Mouse (Mus musculus) CH12.LX (cell line): ENCODE measurements around the gene Slc12a5. TPM values are rescaled to one million over a fixed set of nuclear protein-coding genes. Genes with fewer than 3 reads are reported as not detected.

Experiments used
- DNase-seq: peaks from one replicate; pipeline ENCODE4 v3.0.0-alpha.2; 2013; ENCODE audit errors: extremely low read depth
- H3K27ac ChIP-seq: 2 replicates; pipeline ENCODE4 v1.5.1; 2012; ENCODE audit warnings: low read depth, mild to moderate bottlenecking, control low read depth, moderate library complexity; ENCODE audit not compliant: insufficient read depth
- H3K27me3 ChIP-seq: replicated peaks from 2 replicates; pipeline ENCODE3; 2012; ENCODE audit warnings: inconsistent platforms
- H3K36me3 ChIP-seq, 2 experiments: replicated peaks in 1 of 2; 2 replicates each; pipeline versions ENCODE3 to v1.6.1; 2012; ENCODE audit warnings: inconsistent platforms in 1 of 2, low read length in 1 of 2, mild to moderate bottlenecking in 1 of 2, mixed read lengths in 1 of 2, moderate library complexity in 1 of 2; ENCODE audit not compliant: control insufficient read depth in 1 of 2, insufficient read depth in 1 of 2
- H3K4me1 ChIP-seq, 2 experiments: 2 replicates each; pipeline ENCODE4 v1.6.1; 2012; ENCODE audit warnings: inconsistent platforms in 1 of 2, moderate library complexity in 1 of 2; ENCODE audit not compliant: insufficient read depth in 2 of 2, control insufficient read depth in 1 of 2
- H3K4me2 ChIP-seq: 2 replicates; pipeline ENCODE4 v1.6.1; 2012; ENCODE audit warnings: low read depth, mild to moderate bottlenecking, control low read depth; ENCODE audit not compliant: poor library complexity, insufficient read depth, severe bottlenecking
- H3K4me3 ChIP-seq, 3 experiments: fragments of 150-350 bp in 1 of 3; sonication (generic) in 1 of 3; replicated peaks in 1 of 3; 2 replicates each; pipeline versions ENCODE3 to v1.5.1; 2011 to 2012; ENCODE audit warnings: low read depth in 2 of 3, low read length in 2 of 3, mild to moderate bottlenecking in 2 of 3, moderate library complexity in 2 of 3, control low read depth in 1 of 3, improper control_type of control experiment in 1 of 3, inconsistent platforms in 1 of 3, mixed read lengths in 1 of 3; ENCODE audit not compliant: poor library complexity in 1 of 3
- H3K79me2 ChIP-seq: replicated peaks from 2 replicates; pipeline ENCODE4 v1.6.1; 2012; ENCODE audit warnings: mild to moderate bottlenecking, moderate library complexity; ENCODE audit not compliant: control insufficient read depth, poor library complexity, insufficient read depth, severe bottlenecking; ENCODE audit errors: extremely low read depth
- H3K9ac ChIP-seq: 2 replicates; pipeline ENCODE4 v1.6.1; 2012; ENCODE audit warnings: low read depth, mild to moderate bottlenecking, control low read depth, moderate library complexity; ENCODE audit not compliant: insufficient read depth
- H3K9me3 ChIP-seq: replicated peaks from 2 replicates; pipeline ENCODE3; 2012; ENCODE audit warnings: low read length, inconsistent platforms, mixed read lengths
- CHD1 ChIP-seq: IDR thresholded peaks from 2 replicates; pipeline ENCODE4 v1.6.1; 2012; ENCODE audit warnings: low read depth, low read length, improper control_type of control experiment, inconsistent platforms
- CTCF ChIP-seq, 2 experiments: IDR thresholded peaks in 1 of 2; conservative IDR thresholded peaks in 1 of 2; 2 replicates each; pipeline ENCODE4 v1.5.1; 2011 to 2012; ENCODE audit warnings: low read depth in 2 of 2, low read length in 2 of 2, improper control_type of control experiment in 1 of 2, inconsistent platforms in 1 of 2, mild to moderate bottlenecking in 1 of 2, moderate library complexity in 1 of 2
- ELF1 ChIP-seq: IDR thresholded peaks from 2 replicates; pipeline ENCODE4 v1.6.1; 2014; ENCODE audit warnings: low read depth, mild to moderate bottlenecking, inconsistent platforms, low read length, improper control_type of control experiment
- HCFC1 ChIP-seq: IDR thresholded peaks from 2 replicates; pipeline ENCODE4 v1.6.1; 2012; ENCODE audit warnings: low read depth, mild to moderate bottlenecking, inconsistent platforms, low read length, improper control_type of control experiment
- IRF4 ChIP-seq: IDR thresholded peaks from 2 replicates; pipeline ENCODE4 v1.6.1; 2014; ENCODE audit warnings: low read depth, mild to moderate bottlenecking, inconsistent platforms, low read length, improper control_type of control experiment
- JUN ChIP-seq: IDR thresholded peaks from 2 replicates; pipeline ENCODE4 v1.6.1; 2011; ENCODE audit warnings: low read depth, mild to moderate bottlenecking, low read length, improper control_type of control experiment, moderate library complexity; ENCODE audit not compliant: insufficient read depth
- KAT2A ChIP-seq: IDR thresholded peaks from 2 replicates; pipeline ENCODE4 v1.6.1; 2012; ENCODE audit warnings: low read length, improper control_type of control experiment, inconsistent platforms; ENCODE audit not compliant: insufficient replicate concordance
- MAZ ChIP-seq: IDR thresholded peaks from 2 replicates; pipeline ENCODE4 v1.6.1; 2012; ENCODE audit warnings: low read depth, mild to moderate bottlenecking, inconsistent platforms, low read length, improper control_type of control experiment, moderate library complexity
- MEF2A ChIP-seq: IDR thresholded peaks from 2 replicates; pipeline ENCODE4 v1.6.1; 2014; ENCODE audit warnings: low read depth, mild to moderate bottlenecking, inconsistent platforms, low read length, improper control_type of control experiment, borderline replicate concordance
- MXI1 ChIP-seq: IDR thresholded peaks from 2 replicates; pipeline ENCODE4 v1.6.1; 2011; ENCODE audit warnings: mild to moderate bottlenecking, low read depth, low read length, improper control_type of control experiment
- MYC ChIP-seq: IDR thresholded peaks from 2 replicates; pipeline ENCODE4 v1.6.1; 2011; ENCODE audit warnings: low read depth, mild to moderate bottlenecking, improper control_type of control experiment, low read length
- NELFE ChIP-seq: IDR thresholded peaks from 2 replicates; pipeline ENCODE4 v1.6.1; 2011; ENCODE audit warnings: low read depth, low read length, improper control_type of control experiment
- NRF1 ChIP-seq: IDR thresholded peaks from 2 replicates; pipeline ENCODE4 v1.6.1; 2014; ENCODE audit warnings: low read depth, mild to moderate bottlenecking, inconsistent platforms, low read length, improper control_type of control experiment, moderate library complexity
- POLR2A ChIP-seq: IDR thresholded peaks from 2 replicates; pipeline ENCODE4 v1.6.1; 2011; ENCODE audit warnings: low read depth, mild to moderate bottlenecking, improper control_type of control experiment, low read length
- POLR2AphosphoS2 ChIP-seq: IDR thresholded peaks from 2 replicates; pipeline ENCODE4 v1.6.1; 2011; ENCODE audit warnings: low read depth, low read length, improper control_type of control experiment
- RAD21 ChIP-seq: IDR thresholded peaks from 2 replicates; pipeline ENCODE4 v1.6.1; 2011; ENCODE audit warnings: low read depth, mild to moderate bottlenecking, low read length, improper control_type of control experiment, moderate library complexity
- SIN3A ChIP-seq: IDR thresholded peaks from 2 replicates; pipeline ENCODE4 v1.6.1; 2012; ENCODE audit warnings: low read length, improper control_type of control experiment, inconsistent platforms
- SMC3 ChIP-seq: IDR thresholded peaks from 2 replicates; pipeline ENCODE4 v1.6.1; 2011; ENCODE audit warnings: low read depth, low read length, improper control_type of control experiment
- TCF12 ChIP-seq: IDR thresholded peaks from 2 replicates; pipeline ENCODE4 v1.6.1; 2014; ENCODE audit warnings: low read depth, mild to moderate bottlenecking, inconsistent platforms, low read length, improper control_type of control experiment
- UBTF ChIP-seq: IDR thresholded peaks from 2 replicates; pipeline ENCODE4 v1.6.1; 2012; ENCODE audit warnings: low read depth, mild to moderate bottlenecking, inconsistent platforms, low read length, improper control_type of control experiment, moderate library complexity
- ZKSCAN1 ChIP-seq: IDR thresholded peaks from 2 replicates; pipeline ENCODE4 v1.6.1; 2012; ENCODE audit warnings: low read depth, inconsistent platforms, low read length, improper control_type of control experiment, borderline replicate concordance
- ZMIZ1 ChIP-seq: IDR thresholded peaks from 2 replicates; pipeline ENCODE4 v1.6.1; 2012; ENCODE audit warnings: low read depth, mild to moderate bottlenecking, inconsistent platforms, low read length, improper control_type of control experiment
- ZNF384 ChIP-seq: IDR thresholded peaks from 2 replicates; pipeline ENCODE4 v1.6.1; 2012; ENCODE audit warnings: low read depth, low read length, improper control_type of control experiment, inconsistent platforms
- dilution Hi-C: fragments of 300-500 bp; cut with MboI; formaldehyde crosslinking; loops from 2 replicates; pipeline ENCODE4 v1.14.3; 2020; ENCODE audit warnings: low sequenced_read_pairs; ENCODE audit not compliant: extremely low pct_unique_long_range_greater_than_20kb, extremely low pct_ligation_motif_present
- in situ Hi-C: fragments of 300-500 bp; cut with MboI; formaldehyde crosslinking; loops from 3 replicates; pipeline ENCODE4 v1.14.3; 2019; ENCODE audit warnings: low sequenced_read_pairs, low pct_ligation_motif_present, low pct_unique_long_range_greater_than_20kb, mixed read lengths
- polyA plus RNA-seq: library from polyadenylated mRNA; unstranded; fragments of >175 nt; gene quantifications from 2 replicates; pipeline ENCODE4 v1.2.1, GENCODE M21; 2012; ENCODE audit warnings: low read depth; ENCODE audit not compliant: insufficient read length
- total RNA-seq, 2 experiments: library from RNA; depleted of rRNA; stranded (reverse); fragments of 300-350 nt in 1 of 2; fragments of >200 nt in 1 of 2; gene quantifications; 2 replicates each; pipeline ENCODE4 v1.2.3; 2012 to 2014

Slc12a5 gene
- total and polyA plus RNA-seq, 3 experiments = 0.05 to 0.83 (median 0.30) TPM

DNA sequence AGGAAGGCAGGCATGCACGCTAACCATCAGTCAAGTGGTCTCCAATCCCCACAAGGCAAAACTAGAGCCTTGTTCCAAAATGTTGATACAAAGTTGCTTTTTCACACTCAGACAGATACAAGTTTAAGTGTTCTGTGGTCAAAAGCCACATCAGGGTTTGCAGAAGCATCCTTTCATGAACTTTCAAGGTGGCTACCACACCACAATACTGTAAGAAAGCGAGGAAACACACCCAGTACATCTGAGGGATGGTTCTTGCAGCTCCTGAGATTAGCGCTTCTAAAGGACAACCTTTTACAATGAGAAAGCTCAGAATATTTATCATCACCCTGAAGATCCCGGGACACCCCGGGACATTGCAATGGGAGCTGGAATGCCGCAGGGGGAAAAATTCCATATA is 72.7 kb downstream of the Slc12a5 start (continued):
- TF ChIP-seq UBTF (no peak), RAD21 (no peak), TCF12 (no peak)

DNA sequence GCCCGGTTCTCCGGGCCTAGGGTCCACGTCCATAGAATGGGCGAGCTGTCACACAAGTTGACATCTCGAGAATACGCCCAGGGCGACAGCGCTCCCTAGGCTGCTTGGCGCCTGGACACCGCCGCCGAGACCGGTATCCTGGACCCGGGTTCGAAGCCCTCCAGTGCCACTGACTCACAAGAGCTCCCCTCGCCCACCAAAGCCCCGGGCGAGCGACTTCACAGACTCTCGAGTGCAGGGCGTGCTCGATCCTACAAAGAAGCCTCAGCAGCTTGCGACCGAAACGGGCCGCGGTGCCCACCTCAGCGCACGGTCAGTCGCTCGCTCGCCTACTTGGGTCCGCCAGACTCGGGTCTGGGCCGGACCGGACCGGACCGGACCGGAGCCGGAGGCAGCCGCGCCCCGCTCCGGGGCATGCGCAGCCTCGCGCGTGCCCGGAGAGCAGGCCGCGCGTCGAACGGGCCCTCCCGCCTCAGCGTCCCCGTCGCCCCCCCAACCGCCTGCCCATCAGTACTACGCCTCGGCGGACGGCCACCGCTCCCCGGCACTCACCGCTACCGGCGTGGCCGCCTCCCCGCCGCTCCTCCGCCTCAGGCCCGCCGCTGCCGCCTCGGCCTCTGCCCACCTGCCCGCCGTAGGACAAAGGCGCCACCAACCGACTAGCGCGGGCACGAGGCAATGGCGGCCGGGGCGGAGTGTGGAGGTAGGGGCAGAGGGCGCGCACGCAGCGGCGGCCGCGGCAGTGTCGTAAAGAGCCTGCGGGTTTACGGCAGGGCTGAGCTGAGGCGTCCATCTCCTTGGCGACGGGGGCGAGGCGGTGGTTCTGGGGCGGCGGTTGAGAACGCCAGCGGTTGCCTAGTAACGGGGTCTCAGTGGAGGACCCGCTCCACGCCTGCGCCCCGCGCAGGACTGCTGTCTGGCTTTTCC is 73.8 kb downstream of the Slc12a5 start, which contains the start of gene Ncoa5:
TSS of gene Ncoa5 (minus strand) at position 737 of the 927 bp plus-strand sequence.
- in situ Hi-C loops (no loop called here), dilution Hi-C loops (no loop called here)
- H3K4me2 ChIP-seq = peak within 1 kb of the TSS; percentile 67

DNA sequence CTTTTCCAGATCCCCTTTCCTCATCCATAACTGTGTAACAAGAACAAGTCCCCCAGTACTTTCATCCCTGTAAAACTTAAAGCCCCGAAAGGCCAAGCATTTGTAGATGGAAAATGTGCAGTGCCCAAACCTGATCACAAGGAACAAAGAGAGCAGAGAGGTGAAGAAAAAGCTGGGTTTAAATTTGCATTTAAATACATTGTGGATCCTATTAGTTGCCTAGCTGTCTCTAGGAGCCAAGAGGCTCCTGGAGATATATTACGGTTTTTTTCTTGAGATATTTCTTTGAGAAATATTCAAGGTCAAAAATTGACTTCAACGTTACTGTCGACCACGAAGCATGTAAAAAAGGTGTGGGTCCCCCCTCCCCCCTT is 74.4 kb downstream of the Slc12a5 start:
- Histone ChIP-seq H3K9me3 (no peaks in the 10 kb centered on the region), H3K4me1 (peaks cover 11 to 46% of the 10 kb centered on the region in 2 experiments), H3K9ac (no peak overlapping the region), H3K79me2 (peaks cover 28% of the 10 kb centered on the region), H3K27ac (no peak overlapping the region), H3K36me3 (peaks cover 0 to 7% of the 10 kb centered on the region in 2 experiments), H3K4me3 (peak overlapping the region in 1 of 3 experiments; percentile 79), H3K27me3 (no peaks in the 10 kb centered on the region), H3K4me2 (peak overlapping the region; percentile 67)
- dilution Hi-C loops (no loop called here), in situ Hi-C loops (no loop called here)
- no peak for TF ChIP-seq POLR2AphosphoS2
- TF ChIP-seq CHD1 = no peak
- no peak for DNase-seq

More for the DNA sequence above, 73.8 kb downstream of the Slc12a5 start, which contains the start of gene Ncoa5:
- Histone ChIP-seq H3K4me1 (peaks cover 11 to 47% of the 10 kb centered on the region in 2 experiments), H3K27ac (peak within 1 kb of the TSS; percentile 50; the same call in 1 of the 2 replicates), H3K9ac (peak within 1 kb of the TSS; percentile 78), H3K4me3 (peak within 1 kb of the TSS; percentile 79 to 90 (median 79)), H3K9me3 (no peaks in the 10 kb centered on the region), H3K36me3 (peaks cover 0 to 7% of the 10 kb centered on the region in 2 experiments), H3K27me3 (no peaks in the 10 kb centered on the region), H3K79me2 (peaks cover 30% of the 10 kb centered on the region)
- peak; percentile 95 for DNase-seq
- TF ChIP-seq TCF12 (peak; percentile 73), MXI1 (peak; percentile 98), JUN (no peak), MAZ (peak; percentile 66; the same call in 1 of the 2 replicates), IRF4 (no peak; the same call in 1 of the 2 replicates), POLR2A (peak; percentile 87), POLR2AphosphoS2 (no peak; the same call in 1 of the 2 replicates), HCFC1 (peak; percentile 81), SMC3 (no peak), ZKSCAN1 (no peak), ELF1 (peak; percentile 44), ZMIZ1 (peak; percentile 49; the same call in 1 of the 2 replicates), NELFE (peak; percentile 84), CTCF (conservative IDR thresholded peaks at IDR 0.05 in 1 of 2, IDR thresholded peaks at IDR 0.05 in 1 of 2; ENCODE audit: low read depth in 2 of 2, low read length in 2 of 2) (peak in 1 of 2 experiments; percentile 13; a peak in 1 of 4 replicates), MYC (peak; percentile 53; the same call in 1 of the 2 replicates), ZNF384 (no peak), NRF1 (peak; percentile 81), MEF2A (0 out of 2 replicates have a peak, but pooled peaks have one; percentile 10), SIN3A (peak; percentile 96), KAT2A (0 out of 2 replicates have a peak, but pooled peaks have one; percentile 56)
